Mouse (Mus musculus): ENCODE measurements at regions not wholly inside any gene's neighbourhood (a gene's known extent, or its start where the extent isn't known, plus 50 kb on each side); places are given as distances from the start of the nearest gene placed in this dataset.

GRCm38 (mm10) chr11:19740562-19740961 is 183.6 kb upstream of the Spred2 start:
- ATAC-seq (ENCODE audit: insufficient read depth) (no peak), DNase-seq (no peak)
- no peaks in the 10 kb centered on the region for H3K27me3 ChIP-seq (ENCODE audit: insufficient read depth, low read length)
- H3K4me1 ChIP-seq (ENCODE audit: insufficient read depth): peaks cover 3% of the 10 kb centered on the region
- H3K9ac ChIP-seq: no peak overlapping the region
- no peaks in the 10 kb centered on the region for H3K9me3 ChIP-seq (ENCODE audit: low read depth, low read length)
- H3K36me3 ChIP-seq (ENCODE audit: insufficient read depth): no peaks in the 10 kb centered on the region
- no peak for TF ChIP-seq CTCF (IDR thresholded peaks at IDR 0.05; ENCODE audit: low read depth)
- no peak overlapping the region for H3K4me3 ChIP-seq (ENCODE audit: low read depth, low read length)
- H3K27ac ChIP-seq (ENCODE audit: low read depth): no peak overlapping the region; the same call in 1 of the 2 replicates
- WGBS: 78% methylated on average over 3 of the region's 3 CpGs
- no peak overlapping the region for H3K4me2 ChIP-seq

GRCm38 (mm10) chr11:19747097-19747972 is 176.8 kb upstream of the Spred2 start:
- 26% methylated on average over 11 of the region's 11 CpGs for WGBS
- Histone ChIP-seq H3K9me3 (ENCODE audit: low read depth, low read length) (no peaks in the 10 kb centered on the region), H3K4me3 (ENCODE audit: low read depth, low read length) (no peak overlapping the region), H3K36me3 (ENCODE audit: insufficient read depth) (no peaks in the 10 kb centered on the region), H3K4me1 (ENCODE audit: insufficient read depth) (peaks cover 11% of the 10 kb centered on the region), H3K9ac (no peak overlapping the region), H3K27ac (ENCODE audit: low read depth) (no peak overlapping the region), H3K4me2 (peak overlapping the region; percentile 29; the same call in 1 of the 2 replicates), H3K27me3 (ENCODE audit: insufficient read depth, low read length) (no peaks in the 10 kb centered on the region)
- ATAC-seq (ENCODE audit: insufficient read depth) (peak; percentile 68), DNase-seq (peak; percentile 56)
- no peak for TF ChIP-seq CTCF (IDR thresholded peaks at IDR 0.05; ENCODE audit: low read depth)

DNA sequence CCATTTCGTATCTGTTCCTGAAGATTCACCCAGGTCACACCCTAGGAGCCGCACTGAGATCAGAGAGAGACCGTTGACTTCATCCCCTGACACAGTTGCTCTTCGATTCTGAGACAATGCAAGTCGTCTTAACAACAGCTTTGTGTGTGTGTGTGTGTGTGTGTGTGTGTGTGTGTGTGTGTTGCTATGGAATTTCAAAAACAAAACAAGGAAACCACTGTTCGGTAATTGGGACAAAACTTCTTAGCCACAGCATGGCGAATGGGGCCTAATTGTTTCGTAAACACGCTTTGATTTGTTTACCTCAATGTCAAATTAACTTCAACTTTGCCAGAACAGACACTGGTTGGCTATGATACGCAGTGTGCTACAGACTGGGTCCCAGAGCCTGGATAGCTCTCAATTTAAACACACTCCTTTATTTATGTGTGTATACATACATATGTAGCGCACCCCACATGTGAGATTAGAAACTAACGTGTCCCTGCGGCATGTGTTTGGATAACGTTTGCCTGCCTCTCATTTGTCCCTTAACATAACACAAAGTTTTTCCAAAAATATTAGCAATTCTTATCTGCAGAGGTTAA is 176.1 kb upstream of the Spred2 start:
- 0 out of 2 replicates have a peak overlapping the region, but pooled peaks have one; percentile 30 for H3K27ac ChIP-seq (ENCODE audit: low read depth)

DNA sequence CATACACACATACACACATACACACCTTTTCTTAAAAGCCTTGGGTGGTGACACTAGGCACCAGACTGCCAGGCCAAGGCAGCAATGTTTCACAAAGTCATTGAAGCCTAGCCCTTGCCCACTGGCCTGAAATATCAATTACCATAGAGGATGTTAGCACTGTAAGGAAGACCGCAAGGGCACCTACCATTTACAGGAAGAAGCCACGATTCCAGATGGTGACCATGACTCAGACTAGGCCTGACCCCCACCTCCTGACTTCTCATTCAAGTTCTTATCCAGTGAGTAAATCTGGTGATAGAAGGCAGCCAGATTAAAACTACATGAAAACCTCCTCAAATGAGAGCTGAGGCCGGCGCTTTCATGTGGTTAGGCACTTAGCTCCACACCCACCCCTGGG is 165.3 kb upstream of the Spred2 start:
- whole genome bisulfite sequencing: 78% methylated on average over 4 of the region's 4 CpGs
- no peak for DNase-seq
- Histone ChIP-seq H3K4me3 (ENCODE audit: low read depth, low read length) (no peak overlapping the region), H3K36me3 (ENCODE audit: insufficient read depth) (no peaks in the 10 kb centered on the region), H3K9ac (no peak overlapping the region), H3K27ac (ENCODE audit: low read depth) (no peak overlapping the region), H3K4me1 (ENCODE audit: insufficient read depth) (no peaks in the 10 kb centered on the region), H3K27me3 (ENCODE audit: insufficient read depth, low read length) (no peaks in the 10 kb centered on the region), H3K9me3 (ENCODE audit: low read depth, low read length) (no peaks in the 10 kb centered on the region), H3K4me2 (no peak overlapping the region)
- no peak for ATAC-seq (ENCODE audit: insufficient read depth)
- TF ChIP-seq CTCF (IDR thresholded peaks at IDR 0.05; ENCODE audit: low read depth): no peak

More for the DNA sequence above, 176.1 kb upstream of the Spred2 start:
- WGBS: 27% methylated on average over 14 of the region's 14 CpGs
- peak; percentile 64 for DNase-seq
- H3K9me3 ChIP-seq (ENCODE audit: low read depth, low read length): no peaks in the 10 kb centered on the region
- no peak for TF ChIP-seq CTCF (IDR thresholded peaks at IDR 0.05; ENCODE audit: low read depth)
- H3K27me3 ChIP-seq (ENCODE audit: insufficient read depth, low read length): no peaks in the 10 kb centered on the region
- ATAC-seq (ENCODE audit: insufficient read depth): peak; percentile 84
- peaks cover 11% of the 10 kb centered on the region for H3K4me1 ChIP-seq (ENCODE audit: insufficient read depth)
- no peaks in the 10 kb centered on the region for H3K36me3 ChIP-seq (ENCODE audit: insufficient read depth)
- H3K4me2 ChIP-seq: peak overlapping the region; percentile 29; the same call in 1 of the 2 replicates
- H3K9ac ChIP-seq: no peak overlapping the region
- no peak overlapping the region for H3K4me3 ChIP-seq (ENCODE audit: low read depth, low read length)

DNA sequence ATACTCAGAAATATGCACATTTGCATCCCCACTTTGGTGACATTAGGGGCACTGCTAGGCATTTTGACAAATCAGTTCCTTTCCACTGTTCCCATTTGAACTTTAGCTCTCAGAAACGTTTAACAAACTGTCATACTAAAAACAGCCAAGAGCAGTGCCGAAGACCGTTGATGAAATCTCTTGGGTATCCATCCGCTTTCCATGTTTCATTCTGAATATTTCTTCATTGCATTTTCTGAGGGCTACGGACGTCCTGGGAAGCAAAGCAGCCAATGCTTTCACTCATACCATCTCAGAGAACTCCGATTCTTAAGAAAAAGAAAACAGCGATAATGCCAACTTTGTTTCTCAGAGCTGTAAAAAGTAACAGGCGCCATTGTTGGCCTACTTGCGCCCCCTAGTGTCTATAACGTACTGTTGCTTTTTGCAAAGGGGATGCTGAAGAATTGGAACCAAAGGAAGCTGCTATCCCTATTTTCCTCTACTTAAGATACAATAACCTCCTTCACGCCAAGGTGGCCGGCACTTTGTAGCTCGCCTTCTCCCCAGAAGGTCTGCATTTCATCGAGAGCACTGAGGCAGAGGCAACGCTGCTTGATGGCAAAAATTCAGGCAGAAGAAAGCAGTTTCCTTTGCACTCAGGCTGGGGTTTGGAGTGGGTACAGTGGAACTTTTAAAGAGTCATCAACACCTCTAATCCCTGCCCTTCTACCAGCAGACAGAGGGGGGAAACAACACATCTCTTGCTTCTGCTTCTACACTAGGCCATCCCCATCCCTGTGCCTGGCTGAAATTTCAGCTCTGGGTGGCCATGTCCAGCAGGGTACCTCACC is 163.1 kb upstream of the Spred2 start:
- Histone ChIP-seq H3K9me3 (ENCODE audit: low read depth, low read length) (no peaks in the 10 kb centered on the region), H3K27me3 (ENCODE audit: insufficient read depth, low read length) (no peaks in the 10 kb centered on the region), H3K36me3 (ENCODE audit: insufficient read depth) (no peaks in the 10 kb centered on the region), H3K9ac (0 out of 2 replicates have a peak overlapping the region, but pooled peaks have one; percentile 13), H3K27ac (ENCODE audit: low read depth) (no peak overlapping the region), H3K4me1 (ENCODE audit: insufficient read depth) (no peaks in the 10 kb centered on the region), H3K4me2 (peak overlapping the region; percentile 52), H3K4me3 (ENCODE audit: low read depth, low read length) (peak overlapping the region; percentile 18; the same call in 1 of the 2 replicates)
- ATAC-seq (ENCODE audit: insufficient read depth) (peak; percentile 51; the same call in 1 of the 2 replicates), DNase-seq (peak; percentile 96)
- WGBS: 6% methylated on average over 16 of the region's 16 CpGs
- peak; percentile 95 for TF ChIP-seq CTCF (IDR thresholded peaks at IDR 0.05; ENCODE audit: low read depth)

GRCm38 (mm10) chr11:19761694-19761976 is 162.5 kb upstream of the Spred2 start:
- 42% methylated on average over 4 of the region's 4 CpGs for WGBS
- H3K36me3 ChIP-seq (ENCODE audit: insufficient read depth): no peaks in the 10 kb centered on the region
- no peak overlapping the region for H3K4me3 ChIP-seq (ENCODE audit: low read depth, low read length)
- TF ChIP-seq CTCF (IDR thresholded peaks at IDR 0.05; ENCODE audit: low read depth): no peak
- no peaks in the 10 kb centered on the region for H3K4me1 ChIP-seq (ENCODE audit: insufficient read depth)
- no peak for DNase-seq
- no peaks in the 10 kb centered on the region for H3K9me3 ChIP-seq (ENCODE audit: low read depth, low read length)
- no peak overlapping the region for H3K27ac ChIP-seq (ENCODE audit: low read depth)
- H3K9ac ChIP-seq: no peak overlapping the region
- no peaks in the 10 kb centered on the region for H3K27me3 ChIP-seq (ENCODE audit: insufficient read depth, low read length)
- ATAC-seq (ENCODE audit: insufficient read depth): peak; percentile 44; the same call in 1 of the 2 replicates
- H3K4me2 ChIP-seq: no peak overlapping the region
